Mouse (Mus musculus) ovary, postnatal 36 days (tissue): Measurements from ENCODE around the gene Fam187b.

ENCODE experiments used
- DNase-seq: peaks from one replicate; pipeline ENCODE4 v3.0.0; 2022; ENCODE audit warnings: low spot score, mixed read lengths

Fam187b gene

DNA sequence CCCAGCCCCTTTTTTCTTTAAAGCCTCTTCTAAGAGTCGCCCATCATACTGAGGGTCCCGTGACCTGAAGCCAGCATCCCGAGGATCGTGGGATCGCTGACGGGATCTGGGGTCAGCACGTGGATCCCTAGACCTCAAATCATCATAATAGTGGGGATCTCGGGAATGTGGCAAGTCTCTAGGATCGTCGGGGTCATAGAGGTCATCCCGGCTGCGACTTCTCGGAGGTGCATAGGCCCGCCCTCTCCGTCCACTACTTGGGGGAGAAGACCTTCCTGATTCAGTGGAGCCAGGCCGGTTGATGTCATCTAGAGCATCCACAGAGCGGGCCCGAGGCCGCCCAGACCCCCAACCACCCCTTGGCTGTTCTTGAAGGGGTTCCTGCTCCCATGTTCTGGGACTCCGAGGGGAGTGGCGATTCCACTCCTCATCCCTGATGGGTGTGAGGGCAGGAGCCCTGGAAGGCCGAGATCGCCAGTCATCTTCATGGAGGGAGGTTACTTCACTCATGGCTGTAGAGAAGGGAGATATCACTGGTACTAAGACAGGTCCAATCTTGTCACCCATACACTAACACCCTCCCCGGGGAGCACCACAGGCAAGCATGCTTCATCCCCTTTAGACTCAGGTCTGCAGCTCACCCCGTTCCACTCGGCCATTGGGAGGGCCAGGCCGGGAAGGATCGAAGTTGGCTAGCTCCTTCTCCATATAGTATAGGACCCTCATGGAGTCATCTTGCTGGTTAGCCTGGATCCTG, 15.3 kb upstream of the Fam187b start:
- DNase-seq = no peak

DNA sequence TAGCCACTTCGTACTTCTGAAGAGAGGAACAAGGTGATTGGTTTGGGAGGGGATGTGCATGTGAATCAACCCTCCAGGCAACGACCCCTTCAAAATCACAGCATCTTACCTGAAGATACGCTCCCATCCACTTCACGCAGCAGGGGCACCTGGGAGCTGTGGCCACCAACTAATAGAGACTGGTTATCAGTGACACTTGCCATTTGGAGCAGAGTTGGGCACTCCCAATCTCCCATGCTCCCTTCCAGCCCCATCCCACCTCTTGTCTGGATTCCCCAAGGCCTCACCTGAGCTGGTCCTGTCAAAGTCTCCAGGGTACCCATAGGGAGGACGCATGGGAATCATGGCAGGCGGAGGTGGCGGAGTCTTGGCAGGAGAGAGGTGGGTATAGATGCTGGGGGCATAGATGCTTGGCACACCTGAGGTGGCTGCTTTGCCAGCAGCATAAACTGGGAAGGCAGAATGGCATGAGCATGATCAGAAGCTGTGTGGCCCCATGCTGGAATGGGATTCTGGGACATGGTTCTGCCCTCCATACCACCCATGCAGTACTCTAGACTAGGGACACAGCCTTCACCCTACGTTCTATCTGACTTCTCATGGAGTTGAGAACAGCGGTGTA, 14.6 kb upstream of the Fam187b start:
- DNase-seq = no peak

DNA sequence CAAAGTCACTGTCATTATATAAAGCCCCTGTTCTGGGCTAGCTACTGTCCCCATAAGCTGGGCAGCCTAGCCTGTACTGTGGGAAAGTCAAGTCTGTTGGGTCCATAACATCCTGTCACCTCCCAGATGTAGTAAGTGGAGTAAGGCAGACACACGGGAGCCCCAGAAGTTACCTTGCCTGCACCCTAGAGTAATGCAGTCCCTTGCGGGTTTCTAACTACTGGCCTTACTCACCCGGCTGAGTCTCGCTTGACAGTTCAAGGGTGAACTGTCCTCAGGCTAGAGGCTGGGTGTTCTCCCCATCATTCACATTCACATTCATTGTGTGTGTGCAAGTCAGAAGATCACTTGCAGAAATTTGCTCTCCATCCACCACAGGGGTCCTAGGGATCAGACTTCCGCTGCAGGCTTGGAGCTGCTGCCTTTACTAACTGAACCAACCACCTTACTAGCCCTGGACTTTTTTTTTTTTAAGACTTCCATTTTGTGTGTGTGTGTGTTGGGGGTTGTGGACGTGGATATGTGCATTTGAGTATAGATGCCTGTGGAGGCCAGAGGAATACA, 13.7 kb upstream of the Fam187b start:
- DNase-seq = no peak

DNA sequence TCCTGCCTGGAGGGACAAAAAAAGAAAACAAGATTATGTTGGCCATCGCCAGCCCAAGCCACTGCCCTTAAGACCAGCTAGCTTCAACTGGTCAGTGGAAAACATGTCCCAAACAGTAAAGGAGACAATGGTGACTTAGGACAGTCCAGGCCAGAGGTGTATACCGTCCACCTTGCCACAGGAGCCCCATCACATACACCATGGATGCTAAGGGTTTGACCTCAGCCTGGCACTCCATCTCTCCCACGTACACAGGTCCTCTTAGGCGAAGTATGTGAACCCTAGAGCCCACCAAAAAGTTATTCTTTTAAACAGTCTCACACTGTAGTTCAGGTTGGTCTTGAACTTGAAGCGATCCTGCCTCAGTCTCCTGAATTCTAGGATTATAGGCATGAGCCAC, 10.7 kb upstream of the Fam187b start:
- no peak for DNase-seq

DNA sequence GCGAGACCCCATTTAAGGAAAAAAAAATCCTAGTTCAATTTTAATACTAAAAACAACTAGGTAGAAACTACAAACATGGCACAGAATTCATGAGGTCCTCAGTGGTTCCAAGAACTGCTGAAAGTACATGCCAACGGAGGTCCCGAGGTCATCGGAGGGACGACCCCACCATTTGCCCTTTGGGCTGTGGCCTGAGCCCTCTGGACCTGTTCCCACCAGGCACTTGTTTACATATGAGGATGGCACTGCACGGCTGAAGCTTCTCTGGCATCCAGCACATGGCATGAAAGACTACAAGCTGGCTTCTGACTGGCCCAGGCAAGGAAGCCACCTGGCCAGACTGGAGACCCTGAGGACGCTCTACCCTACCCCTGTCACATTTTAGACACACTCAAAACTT, 9.2 kb upstream of the Fam187b start:
- no peak for DNase-seq

DNA sequence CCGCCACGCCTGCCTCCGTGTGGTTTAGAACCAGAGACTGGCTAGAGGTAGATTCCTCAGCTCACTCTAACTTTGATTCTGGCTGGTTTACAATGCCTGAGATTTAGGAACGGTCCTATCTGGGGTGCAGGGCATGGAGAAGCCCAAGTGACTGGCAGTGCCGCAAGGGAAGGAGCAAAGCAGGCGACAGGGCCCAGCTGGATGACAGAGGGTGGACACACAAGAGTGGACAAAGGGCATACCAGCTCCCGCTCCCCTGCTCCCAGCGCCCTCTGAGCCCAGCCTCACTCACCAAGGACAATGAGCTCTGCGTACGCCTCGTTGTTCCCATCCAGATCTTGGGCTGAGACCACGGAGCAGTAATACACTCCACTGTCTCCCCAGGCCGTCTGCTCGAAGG, 7.9 kb upstream of the Fam187b start:
- DNase-seq = no peak

DNA sequence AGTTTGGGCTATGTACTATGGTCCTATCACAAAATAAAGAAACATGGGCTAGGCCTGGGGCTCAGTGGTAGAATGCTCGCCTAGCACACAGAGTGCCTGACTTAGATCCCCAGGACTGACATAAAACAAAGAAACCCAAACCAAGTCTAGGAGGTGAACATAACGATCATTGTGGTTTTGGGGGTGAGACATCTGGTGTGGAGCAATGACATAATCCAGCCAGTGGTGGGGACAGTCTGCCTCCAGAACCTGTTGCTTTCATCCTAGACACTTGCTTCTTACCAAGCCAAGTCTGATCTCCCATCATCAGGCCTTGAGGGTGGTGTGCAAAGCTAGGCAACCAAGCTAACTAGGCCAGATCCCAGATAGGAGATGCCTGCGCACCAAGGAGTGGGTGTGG, 6.9 kb upstream of the Fam187b start:
- no peak for DNase-seq

DNA sequence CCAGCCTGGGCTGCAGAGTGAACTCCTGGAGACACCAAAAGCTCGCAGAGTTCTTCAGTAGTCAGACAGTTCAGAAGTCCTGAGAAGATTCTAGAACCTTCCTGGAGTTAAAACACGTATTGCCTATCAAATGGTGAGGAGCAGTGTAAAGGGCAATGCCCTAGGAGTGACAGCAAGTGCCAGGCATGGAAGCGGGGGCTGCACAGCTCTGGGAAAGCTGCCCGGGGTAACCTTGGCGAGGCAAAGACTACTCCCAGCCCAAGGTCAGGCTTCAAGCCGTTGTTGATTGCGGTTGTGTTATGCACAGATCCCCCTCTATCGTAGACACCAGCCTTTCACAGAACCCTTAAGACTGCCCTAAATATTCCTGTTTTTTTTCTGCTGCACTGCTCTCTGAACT, 5.0 kb upstream of the Fam187b start:
- peak; percentile 77 for DNase-seq

DNA sequence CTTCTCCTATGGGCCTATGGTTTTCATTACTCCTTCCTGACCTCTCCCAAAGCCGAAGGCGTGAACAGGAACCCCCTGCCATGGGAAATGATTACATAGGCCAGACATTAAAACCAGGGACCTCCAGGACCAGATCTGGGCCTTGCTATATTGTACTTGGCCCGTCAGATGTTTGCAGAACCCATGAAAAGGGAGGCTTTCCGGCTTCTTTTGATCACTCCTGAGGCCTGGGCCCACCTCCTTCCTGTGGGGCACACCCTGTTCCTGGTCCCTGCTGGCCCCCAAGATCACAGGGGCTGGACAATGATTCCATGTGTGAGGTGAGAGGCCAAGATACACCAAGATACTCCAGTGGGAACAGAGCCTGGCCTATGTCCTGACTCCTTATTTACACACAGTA, 4.4 kb upstream of the Fam187b start:
- no peak for DNase-seq

DNA sequence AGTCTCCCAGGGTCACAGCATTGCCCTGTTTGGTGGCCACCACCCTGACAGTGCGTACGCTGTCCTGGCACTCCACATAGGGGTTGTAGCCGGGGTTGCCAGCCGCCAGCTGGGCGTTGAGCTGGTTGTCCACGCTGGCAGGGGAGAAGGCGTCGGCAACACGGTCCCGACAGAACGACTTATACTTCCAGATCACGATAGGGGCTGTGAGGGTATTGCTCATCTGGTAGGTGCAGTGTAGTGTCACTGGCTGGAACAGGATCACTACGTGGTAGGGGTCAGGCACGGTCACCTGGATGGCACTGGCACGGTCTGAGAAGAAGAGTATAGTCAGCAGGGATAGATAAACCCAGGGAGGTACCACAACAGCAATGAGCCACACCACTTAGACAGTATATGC, 1.7 kb upstream of the Fam187b start:
- DNase-seq = no peak

DNA sequence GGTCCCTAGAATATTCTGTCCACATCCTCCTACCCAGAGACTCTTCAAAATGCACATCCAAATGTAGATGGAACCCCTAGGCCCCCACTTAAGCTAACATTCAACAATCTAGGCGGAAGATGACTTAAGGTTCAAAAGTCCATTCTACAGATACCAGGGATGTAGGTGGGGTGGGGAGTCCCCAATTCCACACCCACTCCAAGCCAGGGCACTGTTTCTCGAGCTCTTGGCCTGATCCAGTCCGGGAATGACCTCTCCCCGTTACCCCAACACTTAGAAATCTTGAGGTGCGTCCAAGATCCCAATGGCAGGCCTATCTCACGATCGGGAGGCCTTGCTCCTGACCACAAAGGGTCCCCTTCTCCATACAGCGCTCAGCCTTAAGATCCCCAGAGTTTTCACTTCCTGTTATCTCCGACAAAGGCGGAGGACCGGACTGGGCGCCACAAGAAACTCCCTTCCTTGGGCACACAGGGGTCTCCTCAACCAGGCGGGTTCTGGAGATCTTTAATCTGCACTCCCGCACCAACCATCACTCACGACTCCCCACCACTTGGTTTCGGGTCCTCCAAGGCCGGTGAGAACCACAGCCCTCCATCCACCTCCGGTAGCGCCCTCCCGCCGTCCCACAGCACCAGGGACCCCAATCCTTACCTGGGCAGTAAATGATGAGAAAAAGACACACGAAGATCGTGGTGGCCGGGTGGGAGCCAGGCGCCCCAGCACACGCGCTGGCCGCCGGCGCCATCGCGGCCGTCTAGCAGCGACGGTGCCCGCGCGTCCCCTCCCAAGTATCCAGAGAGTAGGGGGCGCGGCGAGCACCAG, 952 bp upstream of the Fam187b start:
- no peak for DNase-seq

DNA sequence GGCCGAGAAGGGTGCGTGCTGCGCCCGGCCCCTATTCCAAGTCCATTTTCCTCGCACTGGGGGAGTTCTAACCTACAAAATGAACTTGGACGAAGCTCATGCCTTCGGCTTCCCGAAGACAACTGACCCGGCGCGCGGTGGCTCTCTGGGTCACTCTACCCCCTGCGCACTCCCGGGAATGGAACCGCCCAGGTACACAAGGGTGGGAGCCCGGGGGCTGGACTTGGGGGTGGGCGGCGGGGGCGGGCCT, 414 bp upstream of the Fam187b start, which contains the start of gene Lsr:
Gene Lsr (minus strand): TSS at position 214 of the 250 bp plus-strand sequence.
- peak; percentile 62 for DNase-seq

DNA sequence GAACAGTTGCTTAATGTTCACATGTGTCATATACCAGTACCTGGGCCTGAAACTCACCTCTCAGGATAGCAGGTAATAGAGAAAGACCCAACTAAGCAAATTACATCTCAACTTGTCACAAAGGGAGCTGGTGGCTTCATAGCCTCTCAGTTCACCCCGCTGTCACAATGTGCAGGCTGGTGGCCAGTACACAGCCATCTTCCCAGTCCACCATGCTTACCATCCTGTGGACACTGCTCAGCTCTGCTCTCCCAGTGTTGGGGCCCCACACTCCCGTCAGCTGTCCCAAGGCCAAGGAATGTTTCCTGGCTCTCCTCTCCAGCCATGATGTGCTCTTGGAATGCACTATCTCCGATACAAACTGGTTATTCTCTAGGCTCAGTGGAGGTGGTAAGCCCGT, 8.1 kb downstream of the Fam187b start:
- no peak for DNase-seq

DNA sequence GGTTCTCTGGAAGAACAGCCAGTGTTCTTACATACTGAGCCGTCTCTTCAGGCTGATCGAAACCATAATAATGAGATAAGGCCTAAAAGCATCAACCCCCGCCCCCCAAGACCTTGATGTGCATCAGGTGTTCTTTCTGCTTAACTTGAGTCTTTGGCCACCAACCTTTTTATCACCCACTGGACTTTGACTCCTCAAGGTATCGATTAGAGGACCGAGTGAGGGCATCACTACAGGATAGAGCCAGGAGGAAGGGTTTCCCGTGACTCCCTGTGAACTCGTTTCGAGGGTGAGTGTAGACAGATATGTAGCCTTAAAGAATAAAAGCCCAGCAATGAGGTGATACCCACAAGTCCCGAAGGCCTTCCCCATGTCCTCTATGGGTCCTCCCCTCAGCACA, 11.8 kb downstream of the Fam187b start:
- DNase-seq = no peak

DNA sequence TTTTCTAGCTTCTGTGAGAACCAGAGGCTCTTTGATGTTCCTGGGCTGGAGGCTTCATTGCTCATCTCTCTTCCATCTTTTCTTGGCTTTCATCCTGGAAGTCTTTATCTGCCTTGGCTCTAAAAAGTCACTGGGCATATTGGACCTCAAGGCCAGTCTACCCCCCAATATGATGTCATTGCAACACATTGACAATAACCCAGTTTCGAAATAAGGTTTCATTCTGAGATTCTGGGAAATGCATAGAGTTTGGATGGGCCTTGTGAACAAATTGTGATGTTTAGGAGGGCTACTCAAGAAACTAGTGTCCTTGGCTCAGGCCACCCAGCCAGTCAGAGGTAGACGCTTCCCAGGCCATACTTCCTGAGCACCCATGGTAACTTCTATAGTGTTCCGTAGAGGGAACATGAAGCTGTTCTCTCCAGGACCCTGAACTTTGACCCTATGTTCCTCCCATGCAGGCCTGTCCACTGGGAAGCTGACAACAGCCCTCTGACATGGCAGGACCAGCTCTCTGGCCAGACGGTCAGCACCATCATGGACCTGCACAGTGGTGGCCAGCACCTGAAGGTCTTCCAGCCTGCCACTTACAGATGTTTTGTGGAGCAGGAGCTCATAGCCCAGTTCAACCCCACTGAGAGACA, 15.1 kb downstream of the Fam187b start:
- no peak for DNase-seq

DNA sequence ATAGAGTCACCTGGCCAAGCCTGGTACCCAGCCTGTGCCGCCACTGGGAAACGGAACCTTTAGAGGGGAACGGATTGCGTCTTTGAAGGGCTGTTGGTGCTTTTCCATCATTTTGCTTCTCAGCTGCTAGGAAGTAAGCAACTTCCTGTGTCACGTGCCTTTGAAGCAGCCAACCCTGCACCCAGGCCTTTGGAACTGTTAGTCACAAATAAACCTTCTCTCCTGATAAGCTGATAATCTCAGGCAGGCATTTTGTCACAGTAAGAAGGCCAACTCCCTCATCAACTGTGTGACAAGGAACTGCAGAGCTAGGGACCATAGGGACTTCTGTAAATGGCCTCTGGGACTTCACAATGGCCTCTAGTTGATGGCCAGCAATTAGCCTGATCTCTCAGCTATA, 18.6 kb downstream of the Fam187b start:
- no peak for DNase-seq

DNA sequence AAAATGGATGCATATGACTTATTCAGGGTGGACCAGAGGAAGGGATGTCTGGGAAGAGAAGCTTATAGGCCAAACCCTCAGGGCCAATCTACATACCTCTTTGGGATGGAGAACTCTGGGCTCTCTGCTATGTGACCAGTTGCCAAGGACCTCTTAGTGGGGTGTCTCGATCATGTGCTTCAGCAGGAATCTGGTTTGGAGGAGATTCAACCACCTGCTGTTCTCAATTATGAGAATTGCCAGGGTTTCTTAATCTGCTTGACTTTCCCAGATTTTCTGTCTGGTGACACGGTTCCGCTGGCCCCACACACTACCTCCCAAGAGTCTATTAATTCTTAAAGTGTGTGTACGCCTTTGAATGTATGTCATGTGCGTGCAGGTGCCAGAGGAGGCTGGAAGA, 20.4 kb downstream of the Fam187b start:
- DNase-seq = no peak

DNA sequence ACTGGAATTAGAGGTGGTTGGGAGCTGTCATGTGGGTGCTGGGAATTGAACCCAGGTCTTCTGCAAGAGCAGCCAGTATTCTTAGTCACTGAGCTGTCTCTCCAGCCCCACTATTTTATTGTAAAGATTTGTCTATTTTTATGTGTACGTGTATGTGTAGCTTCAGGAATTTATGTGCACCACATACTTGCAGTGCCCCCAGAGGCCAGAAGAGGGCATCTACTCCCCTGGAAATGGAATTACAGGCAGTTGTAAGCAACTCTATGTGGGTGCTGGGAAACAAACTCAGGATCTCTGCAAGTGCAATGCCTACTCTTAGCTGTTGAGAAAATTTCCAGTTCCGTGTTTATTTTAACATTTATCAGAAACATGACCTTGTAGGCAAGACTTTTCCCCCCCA, 22.9 kb downstream of the Fam187b start:
- no peak for DNase-seq

DNA sequence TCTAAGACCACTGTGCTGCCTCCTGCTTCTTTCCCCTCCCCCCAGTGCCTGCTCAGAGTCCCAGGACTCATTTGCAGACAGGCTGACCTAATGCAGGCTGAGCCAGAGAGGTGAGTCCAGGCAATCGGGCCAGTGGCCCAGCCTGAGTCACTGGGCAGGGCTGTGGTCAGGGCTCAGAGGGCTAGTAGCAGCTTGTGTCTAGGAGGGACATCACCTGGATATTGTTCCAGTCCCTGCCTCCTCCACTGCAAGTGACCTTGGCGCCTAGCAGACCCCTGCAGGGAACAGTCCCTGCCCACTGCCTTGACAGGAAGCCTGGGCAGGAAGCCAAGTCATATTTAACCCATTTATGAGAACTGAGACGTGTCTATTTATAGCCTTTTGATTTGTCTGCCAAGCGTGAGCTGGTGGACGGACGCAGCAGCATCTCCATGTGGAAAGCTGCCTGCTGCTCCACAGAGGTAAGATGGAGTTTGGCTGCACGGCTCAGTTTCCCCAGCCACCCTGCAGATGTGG, 27.0 kb downstream of the Fam187b start:
- DNase-seq = peak; percentile 16

DNA sequence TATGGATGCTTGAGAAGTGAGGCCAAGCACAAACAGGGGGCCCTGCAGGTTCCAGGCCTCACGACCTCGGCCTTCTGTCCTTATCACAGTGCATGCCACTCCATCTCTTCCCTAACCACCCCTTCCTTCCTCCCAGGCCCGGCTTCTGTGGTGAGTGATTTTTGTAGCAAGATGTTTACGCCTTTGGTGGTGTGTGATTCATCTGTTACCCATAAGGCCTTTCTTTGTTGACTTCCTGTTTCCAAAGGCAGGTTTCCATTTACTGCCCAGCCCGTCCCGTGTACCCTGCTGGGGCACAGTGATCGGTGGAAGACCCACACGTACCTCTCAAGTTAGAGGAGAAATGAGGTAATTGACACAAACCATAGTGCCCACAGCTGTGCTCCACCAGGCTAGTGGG, 29.1 kb downstream of the Fam187b start:
- no peak for DNase-seq

DNA sequence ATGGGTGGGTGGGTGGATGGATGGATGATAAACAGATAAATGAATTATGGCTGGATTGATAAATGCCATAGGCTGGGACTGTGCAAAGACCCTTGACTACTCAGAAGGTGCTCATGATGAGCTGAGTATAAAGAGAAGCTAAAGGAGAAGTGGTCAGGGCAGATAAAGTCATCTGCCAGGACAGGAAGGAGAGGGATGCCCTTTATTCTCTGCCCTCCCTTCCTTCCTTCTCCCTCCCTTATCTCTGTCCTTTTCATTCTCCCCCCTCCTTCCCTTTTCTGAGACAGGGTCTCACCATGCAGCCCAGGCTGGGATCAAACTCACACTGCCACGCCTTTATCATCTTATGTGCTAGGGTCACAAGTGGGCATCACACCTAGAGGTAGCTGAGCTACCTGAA, 34.2 kb downstream of the Fam187b start:
- DNase-seq = no peak

DNA sequence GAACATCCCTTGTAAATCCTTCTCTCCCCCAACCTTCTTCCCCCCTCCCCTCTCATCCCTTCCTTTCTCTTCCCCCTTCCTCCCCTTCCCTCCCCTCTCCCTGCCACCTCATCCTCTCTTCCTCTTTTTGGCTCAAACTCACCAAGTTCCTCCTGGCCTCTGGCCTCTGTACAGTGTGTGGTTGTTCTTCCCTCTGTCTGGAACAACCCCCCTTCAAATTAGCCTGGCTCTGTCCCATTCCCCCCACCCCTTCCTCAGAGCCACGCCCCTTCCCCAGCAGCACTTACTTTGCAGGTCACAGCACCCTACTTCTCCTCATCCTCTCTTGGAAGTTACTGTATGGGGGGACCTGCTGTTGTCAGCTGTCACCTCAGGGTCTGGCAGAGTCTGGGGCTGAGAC, 34.6 kb downstream of the Fam187b start:
- DNase-seq = no peak
